Mouse (Mus musculus) mouse trophoblast stem cell (cell line): ENCODE measurements around the gene Foxf2.

Experiments
- in situ Hi-C, 2 experiments: fragments of 300-500 bp; cut with MseI, MboI; formaldehyde crosslinking; loops; 2 replicates in 1 of 2; 3 replicates in 1 of 2; pipeline ENCODE4 v1.15.1; 2025

Gene Foxf2

GRCm38 (mm10) chr13:31625333-31626101 is at the start of gene Foxf2:
Gene Foxf2 (plus strand): TSS chr13:31625816.
- in situ Hi-C loops, result loop anchor here in 1 of 2 experiments (25.0 kb wide), 1 partner anchor 1063 kb away; no protein-coding TSS in a partner anchor

GRCm38 (mm10) chr13:31576696-31577095 is 48.9 kb upstream of the Foxf2 start:
- in situ Hi-C loops, result loop anchor here (10.0 to 25.0 kb wide), 2 partner anchors 489 to 492 kb away; no protein-coding TSS in a partner anchor

GRCm38 (mm10) chr13:31577576-31577975 is 48.0 kb upstream of the Foxf2 start:
- in situ Hi-C loops, result loop anchor here (10.0 to 25.0 kb wide), 2 partner anchors 490 to 493 kb away; no protein-coding TSS in a partner anchor

GRCm38 (mm10) chr13:31578389-31578788 is 47.2 kb upstream of the Foxf2 start:
- in situ Hi-C loops, result loop anchor here (10.0 to 25.0 kb wide), 2 partner anchors 491 to 494 kb away; no protein-coding TSS in a partner anchor

DNA sequence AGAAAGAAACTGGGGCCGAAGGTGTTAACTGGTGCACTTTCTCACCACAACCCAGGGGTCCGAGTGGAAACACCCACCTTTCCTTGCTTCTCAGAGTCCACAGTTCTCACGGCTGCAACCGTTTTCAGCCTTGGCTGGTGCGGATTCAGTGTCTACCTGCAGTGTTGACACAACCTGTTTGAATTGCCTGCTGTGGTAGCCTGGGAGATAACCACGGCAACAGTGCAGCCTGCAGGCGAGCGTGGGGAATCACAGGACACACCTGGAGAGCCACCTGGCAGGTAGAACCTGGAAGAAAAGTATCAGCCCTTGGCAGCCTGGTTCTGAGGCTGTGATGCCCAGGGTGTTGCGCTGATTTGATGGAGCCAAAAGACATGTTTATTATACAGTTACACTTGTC is 45.8 kb upstream of the Foxf2 start:
- in situ Hi-C loops, result loop anchor here (10.0 to 25.0 kb wide), 2 partner anchors 493 to 495 kb away; no protein-coding TSS in a partner anchor

DNA sequence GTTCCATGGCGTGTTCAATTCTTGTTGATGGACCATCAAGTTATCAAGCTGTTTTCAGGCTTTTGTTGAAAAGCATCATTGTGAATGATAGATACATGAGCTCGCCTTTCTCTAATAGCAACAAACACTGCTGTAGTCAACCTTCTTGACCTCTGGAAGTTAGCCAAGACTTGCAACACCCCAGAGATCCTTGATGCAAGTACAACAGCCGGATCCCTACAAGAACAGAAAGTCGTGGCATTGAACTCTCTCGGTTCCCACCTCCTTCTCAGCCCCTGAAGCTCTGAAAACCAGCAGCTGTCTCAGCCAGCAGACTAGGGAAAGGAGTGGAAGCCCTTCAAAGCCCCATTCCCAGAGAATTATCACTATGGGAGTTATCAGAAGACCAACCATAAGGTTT is 38.3 kb upstream of the Foxf2 start:
- in situ Hi-C loops, result loop anchor here in 1 of 2 experiments (25.0 kb wide), 1 partner anchor 500 kb away; no protein-coding TSS in a partner anchor

DNA sequence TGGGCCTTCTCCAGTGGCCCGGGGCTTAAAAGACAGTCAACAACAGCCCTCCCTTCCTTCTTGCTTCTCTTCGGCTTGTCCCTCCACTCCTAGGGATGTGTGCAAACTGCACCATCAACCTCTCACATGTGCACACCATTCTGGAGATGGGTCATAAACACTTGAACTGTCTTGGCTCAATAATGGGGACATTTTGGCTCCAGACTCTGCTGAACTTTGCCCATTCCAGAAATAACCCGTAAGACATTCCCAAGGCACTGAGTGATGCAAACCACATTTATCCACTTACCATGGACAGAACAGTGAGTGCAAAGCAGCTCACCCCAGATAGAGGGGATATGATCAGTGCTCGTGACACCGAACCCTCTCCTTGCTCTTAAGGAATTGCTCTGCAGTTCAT is 26.0 kb upstream of the Foxf2 start:
- in situ Hi-C loops, result loop anchor here in 1 of 2 experiments (25.0 kb wide), 1 partner anchor 512 kb away; no protein-coding TSS in a partner anchor

DNA sequence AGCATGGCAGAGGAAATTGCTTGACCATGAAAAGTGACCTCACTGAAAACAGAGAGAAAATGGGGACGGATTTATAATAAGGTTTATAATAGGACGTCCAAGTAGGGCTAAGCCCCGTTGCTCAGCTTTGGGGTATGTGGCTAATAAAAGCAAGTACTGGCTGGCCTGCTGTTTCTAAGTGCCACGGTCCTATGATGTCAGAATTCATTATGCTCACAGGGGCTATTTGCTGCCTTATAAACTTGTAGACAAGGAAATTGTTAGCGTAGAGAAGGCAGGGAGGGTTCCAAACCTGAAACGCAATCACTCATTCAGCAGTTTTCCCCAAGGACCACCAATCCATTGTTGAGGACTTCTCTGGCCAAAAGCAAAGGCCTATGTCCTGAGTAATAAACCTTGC is 21.7 kb upstream of the Foxf2 start:
- in situ Hi-C loops, result no loop called here

GRCm38 (mm10) chr13:31614724-31615465 is 10.7 kb upstream of the Foxf2 start:
- in situ Hi-C loops, result no loop called here

DNA sequence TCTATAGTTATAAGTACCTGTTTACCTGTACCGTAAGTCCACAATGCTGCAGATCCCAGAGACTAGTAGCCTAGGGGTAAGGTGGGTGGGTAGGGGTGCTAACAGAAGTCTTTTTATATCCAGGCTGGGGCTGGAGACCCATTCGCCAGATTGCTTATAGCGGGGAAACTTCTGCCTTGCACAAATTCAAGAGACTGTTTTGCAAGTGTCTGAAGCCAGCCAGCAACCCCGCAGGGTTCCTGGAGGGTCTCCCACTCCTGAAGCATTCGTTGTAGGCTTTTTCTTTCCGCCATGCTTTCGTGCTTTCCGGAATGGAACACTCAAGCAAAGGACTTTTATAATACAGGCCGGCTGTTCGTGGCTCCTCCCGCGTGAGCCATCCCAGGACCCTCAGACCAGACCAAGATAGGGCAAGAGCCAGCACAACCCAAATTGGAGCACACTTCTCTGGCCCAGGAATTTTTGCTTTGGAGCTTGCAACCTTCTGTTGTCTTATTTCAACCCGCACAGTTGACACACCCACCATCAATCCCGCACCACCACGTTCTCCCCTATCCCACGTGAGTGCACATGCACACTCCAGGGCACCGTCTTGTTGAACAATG is 10.0 kb upstream of the Foxf2 start:
- in situ Hi-C loops, result no loop called here

- in situ Hi-C loops, result no loop called here
These were observed 7.6 kb upstream of the Foxf2 start for GRCm38 (mm10) chr13:31618001-31618400.

GRCm38 (mm10) chr13:31618416-31618815 is 7.2 kb upstream of the Foxf2 start:
- in situ Hi-C loops, result no loop called here

- in situ Hi-C loops, result no loop called here
These were observed 6.5 kb upstream of the Foxf2 start for GRCm38 (mm10) chr13:31618919-31619655.

DNA sequence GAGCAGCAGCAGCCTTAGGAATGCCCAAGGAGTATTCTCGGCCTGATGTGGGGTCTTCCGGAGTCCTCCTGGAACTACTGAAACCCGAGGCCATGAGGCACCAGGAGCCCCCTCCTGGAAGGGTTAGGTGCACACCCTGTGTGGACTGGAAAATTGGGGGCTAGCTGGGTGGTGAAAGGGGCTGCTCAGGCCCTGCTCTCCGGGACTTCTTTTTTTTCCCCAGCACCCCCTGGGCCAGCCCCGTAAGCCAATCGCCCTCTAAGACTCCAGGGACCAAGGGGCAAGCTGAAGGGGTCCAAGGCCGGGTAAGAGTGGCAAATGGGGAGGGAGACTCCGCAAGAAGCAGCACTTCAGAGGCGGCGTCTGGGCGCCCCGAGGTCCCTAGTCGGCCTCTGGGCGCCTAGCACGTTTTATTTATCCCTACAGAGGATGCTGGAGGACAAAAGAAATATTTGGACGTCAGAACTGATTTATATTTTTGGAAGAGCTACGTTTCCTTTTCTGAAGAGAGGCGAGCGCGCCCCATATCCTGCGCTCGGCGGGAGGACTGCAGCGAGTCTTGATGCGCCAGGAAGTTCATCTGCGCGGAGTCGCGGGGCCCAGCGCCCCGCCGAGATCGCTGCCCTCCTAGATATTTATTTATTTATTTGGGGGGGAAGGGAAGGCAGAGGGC is 5.7 kb upstream of the Foxf2 start:
- in situ Hi-C loops, result no loop called here

DNA sequence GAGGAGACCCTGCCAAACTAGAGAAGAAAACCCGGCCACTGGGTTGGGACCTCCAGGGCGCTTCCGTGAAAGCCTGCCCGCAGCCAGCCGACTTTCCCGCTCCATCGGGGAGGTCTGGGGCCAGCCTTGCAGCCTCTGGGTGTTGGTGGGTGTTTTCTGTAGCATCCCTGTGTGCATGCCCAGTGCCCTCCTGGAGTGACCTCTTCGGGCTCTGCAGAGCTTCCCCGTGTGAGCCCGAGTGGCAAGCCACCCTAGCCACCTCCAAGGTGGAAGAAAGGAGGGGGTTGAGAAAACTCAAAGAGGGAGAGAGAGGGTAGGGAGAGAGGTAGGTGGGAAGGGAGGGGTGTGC is 5.1 kb upstream of the Foxf2 start:
- in situ Hi-C loops, result no loop called here

GRCm38 (mm10) chr13:31620937-31621336 is 4.7 kb upstream of the Foxf2 start:
- in situ Hi-C loops, result no loop called here

DNA sequence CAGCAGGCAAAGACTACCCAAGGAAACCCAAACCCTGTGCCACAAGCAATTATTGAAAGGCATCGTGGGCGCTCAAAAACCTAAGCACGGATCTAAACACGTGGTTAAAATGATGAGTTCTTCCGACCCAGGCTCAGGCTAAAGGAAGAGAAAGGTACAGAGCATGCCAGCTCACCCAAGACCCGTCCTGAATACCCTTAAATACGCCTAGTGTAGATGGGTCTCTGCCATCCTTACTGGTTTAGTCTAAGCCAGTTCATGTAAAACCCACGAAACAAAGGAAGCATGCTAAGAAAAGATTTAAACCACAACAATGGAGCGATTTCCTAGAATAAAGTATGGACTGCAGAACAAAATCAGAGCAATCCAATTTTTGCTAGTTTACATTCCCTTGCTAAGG is 3.9 kb upstream of the Foxf2 start:
- in situ Hi-C loops, result no loop called here

- in situ Hi-C loops, result no loop called here
These were observed 3.2 kb upstream of the Foxf2 start for GRCm38 (mm10) chr13:31622371-31622770.

DNA sequence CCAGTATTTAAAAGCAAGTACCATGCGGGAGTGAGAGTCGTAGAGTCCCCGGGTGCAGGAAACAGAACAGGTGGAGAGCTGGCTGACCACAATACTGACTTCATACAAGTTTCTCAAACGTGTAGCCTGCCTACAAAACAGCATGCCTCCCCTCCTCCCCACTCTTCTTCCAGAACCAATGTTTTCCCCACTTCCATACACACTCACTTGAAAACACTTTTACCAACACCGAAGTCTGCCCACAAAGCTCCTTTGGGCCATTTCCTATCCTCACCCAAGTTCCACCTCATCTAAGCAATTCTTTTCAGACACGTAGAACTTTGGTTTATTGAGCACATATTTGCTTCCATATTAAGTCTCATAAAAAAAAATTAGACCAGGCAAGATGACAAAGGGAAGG is 2.3 kb upstream of the Foxf2 start:
- in situ Hi-C loops, result no loop called here

- in situ Hi-C loops, result no loop called here
These were observed 1.4 kb upstream of the Foxf2 start for GRCm38 (mm10) chr13:31623906-31624860.
